Mouse (Mus musculus): ENCODE measurements at regions not wholly inside any gene's neighbourhood (a gene's known extent, or its start where the extent isn't known, plus 50 kb on each side); places are given as distances from the start of the nearest gene placed in this dataset.
A peak's percentile ranks its signal among the peaks of the same experiment; 100 is the strongest.

DNA sequence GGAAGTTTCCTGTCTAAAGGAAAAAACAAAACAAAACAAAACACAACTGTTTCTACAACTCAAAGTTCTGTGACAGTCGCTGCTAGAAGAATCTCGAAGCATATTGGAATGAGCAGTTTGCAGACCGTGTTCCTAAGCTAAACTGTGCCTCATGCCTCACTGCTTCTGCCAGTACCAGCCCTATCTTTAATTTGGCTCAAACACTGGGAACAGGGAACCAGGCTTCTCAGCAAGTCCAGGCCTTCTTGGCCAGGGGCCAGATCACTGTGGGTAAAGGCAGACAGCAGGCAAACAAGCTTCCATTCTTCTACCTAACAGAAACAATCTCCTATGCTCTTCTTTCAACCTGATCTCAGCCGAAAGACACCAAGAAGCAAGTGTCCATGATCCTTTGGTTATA, 56.5 kb downstream of the Tmsb4x start:
- DNase-seq, result peak in 1 of 2 experiments; percentile 36

DNA sequence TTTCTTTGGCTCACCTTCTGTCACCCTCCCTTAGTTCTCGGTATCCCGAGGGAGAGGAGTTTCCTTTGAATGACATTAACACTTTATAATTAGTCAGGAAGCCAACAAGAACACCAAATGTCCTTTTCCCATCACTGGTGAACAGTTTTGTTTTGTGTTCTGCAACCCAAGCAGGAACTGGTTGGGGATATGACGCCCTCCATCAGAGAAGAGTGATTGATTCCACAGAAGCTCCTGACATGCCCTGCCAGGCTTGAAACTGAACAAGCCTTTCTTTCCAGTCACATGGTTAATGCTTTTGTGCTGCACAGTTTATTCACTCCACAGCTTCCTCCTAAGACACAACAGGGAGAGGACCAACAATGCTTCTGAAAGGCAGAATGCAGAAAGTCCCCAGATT, 57.8 kb downstream of the Tmsb4x start:
- no peak for DNase-seq
- intact Hi-C loops (cut with DNase I), result no loop called here

More for the DNA sequence above, 56.5 kb downstream of the Tmsb4x start:
- intact Hi-C loops (cut with DNase I), result no loop called here

DNA sequence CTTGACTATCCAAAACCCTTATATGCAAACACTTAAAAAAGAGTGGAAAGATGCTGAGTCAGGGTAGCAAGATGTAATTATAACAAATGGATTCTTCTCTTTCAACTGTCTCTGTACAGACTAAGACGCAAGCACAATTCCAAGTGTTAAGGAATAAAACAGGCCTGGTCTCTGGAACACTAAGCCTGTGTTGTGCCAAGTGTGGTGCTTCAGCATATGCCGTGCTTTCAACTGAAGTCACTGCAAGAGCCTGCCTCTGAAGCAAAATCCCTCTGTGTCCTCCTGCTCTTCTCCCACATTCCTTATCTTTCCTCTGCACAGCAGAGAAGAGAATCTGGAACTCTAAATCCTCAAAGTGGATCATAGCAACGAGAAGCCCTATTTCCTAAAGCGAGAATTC, 59.7 kb downstream of the Tmsb4x start:
- intact Hi-C loops (cut with DNase I), result no loop called here
- no peak for DNase-seq

DNA sequence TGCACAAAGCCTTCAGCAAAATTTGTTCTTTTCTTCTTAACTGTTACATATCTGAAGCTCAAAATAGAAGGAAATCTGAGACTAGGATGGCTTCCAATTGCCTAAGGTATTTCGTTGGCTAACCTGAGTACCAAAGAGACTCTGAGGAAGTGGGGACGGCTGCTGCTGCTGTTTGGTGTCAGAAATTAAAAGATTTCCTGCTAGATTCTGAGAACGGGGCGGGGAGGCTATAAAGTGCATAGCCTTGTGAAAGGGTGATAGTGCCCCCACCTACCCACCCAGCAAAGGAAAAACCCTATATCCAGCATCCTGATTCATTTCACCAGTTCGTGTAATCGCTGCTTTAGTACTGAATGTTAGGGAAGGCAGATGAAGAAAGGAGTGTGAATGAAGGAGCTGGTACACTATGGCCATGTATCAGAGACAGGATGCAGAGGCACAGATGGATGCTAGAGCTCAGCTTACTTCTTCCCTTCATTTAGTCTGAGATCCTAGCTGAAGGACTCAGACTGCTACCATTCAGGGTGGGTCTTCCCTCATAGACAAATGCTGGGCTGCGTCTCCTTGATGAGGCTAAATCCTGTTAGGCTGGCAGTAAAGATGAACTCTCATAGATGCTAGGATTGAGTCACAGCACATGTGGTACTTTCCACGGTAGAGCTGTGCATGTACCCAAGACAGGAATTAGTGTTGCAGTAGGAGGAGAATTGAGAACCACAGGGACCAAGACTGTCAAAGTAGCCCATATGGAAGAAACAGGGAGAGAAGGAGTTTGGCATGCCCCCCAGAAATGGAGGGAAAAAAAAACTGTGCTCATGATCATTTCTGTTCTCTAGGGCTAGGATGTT, 62.4 kb downstream of the Tmsb4x start:
- intact Hi-C loops (cut with DNase I), result no loop called here
- DNase-seq, result no peak

DNA sequence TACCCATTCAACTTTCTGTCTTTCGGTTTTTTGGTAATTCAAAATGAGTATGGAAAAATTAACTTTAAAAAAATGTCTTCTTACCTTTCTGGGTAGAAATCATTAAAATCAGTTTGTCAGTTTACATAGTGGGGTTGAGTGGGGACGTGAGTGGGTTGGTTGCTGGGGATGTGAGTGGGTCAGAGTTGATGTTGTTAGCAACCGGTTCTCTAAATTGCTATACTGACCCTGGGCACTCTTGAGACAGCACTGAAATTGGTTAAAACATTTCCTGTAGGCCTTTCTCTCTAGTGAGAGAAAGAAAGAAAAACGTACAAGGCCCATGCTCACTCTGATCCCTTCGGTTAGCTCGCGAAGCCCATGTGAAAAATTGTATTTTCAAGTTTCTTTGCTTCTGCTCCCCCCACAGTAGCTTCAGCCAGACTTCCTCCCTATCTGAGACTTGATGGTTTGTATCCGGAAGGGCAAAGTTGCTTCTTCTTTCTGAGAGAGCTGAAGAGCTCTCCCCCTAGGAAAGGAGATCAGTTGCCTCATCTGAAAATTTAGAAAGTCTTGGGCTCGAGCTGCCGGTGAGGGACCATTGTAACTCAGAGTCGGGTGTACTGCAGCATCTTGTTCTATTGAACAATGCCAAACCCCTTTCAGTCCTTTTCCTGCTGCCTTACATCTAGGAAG, 63.5 kb downstream of the Tmsb4x start:
- intact Hi-C loops (cut with DNase I), result no loop called here
- DNase-seq, result no peak

DNA sequence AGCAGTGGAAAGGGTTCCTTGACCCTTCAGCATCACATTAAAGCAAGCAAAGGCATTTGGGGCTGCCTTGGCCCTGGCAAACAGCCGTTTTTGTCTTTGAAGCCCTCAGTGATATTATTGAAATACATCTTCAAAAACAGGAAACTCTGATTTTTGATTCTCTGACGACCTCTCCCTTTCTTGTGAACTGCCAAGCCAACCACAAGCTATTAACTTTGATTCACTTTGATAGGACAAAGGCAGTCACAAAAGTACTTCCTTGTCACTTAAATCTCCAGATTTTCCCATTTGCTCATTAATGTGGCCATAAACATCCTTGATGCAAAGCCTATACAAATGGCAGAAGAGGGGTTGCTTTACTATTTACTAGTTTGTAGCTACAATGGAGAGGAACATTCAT, 70.0 kb downstream of the Tmsb4x start:
- DNase-seq, result no peak
- intact Hi-C loops (cut with DNase I), result no loop called here

DNA sequence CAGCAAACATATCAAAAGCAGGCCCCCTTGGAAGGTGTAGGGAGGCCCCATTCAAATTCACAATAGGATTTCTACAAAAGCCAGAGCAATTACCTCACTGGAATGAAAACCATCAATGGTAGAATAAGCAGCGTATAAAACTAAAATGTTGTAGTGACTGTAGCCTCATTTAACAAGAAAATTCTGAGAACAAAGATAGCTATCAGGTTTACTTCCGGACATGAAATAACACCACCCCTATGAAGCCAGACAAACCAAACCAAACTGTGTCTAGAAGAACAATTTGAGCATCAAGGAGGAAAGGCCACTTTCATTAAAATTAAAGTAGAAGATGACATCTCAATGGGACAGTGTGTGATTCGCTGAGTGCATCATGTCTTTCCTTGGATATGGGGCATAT, 74.9 kb downstream of the Tmsb4x start:
- intact Hi-C loops (cut with DNase I), result no loop called here
- DNase-seq, result no peak

DNA sequence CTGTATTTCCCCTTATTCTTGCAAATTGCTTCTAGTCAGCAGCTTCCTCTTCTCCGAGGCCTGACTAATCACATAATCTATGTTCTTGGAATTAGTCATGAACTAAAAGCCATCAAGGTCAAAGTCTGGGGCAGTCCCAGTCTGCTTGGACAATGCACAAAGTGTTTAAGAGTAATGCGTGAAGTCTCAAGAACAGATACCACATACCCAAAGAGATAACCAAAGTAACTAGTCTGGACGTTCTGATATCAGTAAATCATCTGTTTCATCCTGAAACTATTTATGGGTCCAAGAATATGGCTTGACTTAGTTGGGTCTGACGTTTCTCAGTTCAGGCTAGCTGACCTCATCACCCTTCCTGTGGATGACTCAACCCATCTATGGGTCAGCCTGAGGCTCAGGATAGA, 76.1 kb downstream of the Tmsb4x start:
- DNase-seq, result no peak
- intact Hi-C loops (cut with DNase I), result no loop called here

DNA sequence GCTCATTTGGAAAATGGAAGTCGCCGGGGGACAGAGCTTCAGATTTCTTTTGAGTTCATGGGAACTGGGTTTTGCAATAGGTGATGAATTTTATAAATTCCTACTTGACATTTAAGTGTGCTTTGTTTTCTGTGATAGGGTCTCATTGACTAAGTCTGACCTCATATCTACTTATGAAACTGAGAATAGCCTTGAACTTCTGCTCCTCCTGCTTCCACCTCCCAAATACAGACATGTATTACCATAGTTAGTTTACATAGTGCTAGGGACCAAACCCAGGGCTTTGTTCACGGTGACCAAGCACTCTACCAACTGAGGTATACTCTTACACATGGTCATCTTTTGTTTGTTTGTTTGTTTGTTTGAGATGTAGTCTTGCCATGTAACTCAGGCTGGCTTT, 77.8 kb downstream of the Tmsb4x start:
- intact Hi-C loops (cut with DNase I), result no loop called here
- no peak for DNase-seq

DNA sequence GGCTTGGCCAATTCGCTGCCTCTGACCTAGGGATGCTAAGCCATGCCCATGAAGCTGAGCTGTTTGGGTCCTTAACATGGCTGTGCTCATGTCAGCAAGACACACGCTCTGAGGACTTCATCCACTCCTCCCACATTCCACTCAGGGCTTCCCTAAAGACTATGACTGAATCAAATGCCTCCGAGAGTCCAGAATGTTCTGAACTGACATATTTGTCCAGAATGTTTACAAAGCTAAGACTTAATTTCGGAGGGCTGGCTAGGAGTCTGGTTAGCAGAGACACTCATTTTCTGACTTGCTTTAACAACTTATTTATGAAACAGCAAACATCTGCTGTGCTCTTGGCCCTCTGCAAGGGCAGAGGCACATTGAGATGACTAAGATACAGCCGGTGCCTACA, 78.5 kb downstream of the Tmsb4x start:
- DNase-seq, result no peak
- intact Hi-C loops (cut with DNase I), result no loop called here

DNA sequence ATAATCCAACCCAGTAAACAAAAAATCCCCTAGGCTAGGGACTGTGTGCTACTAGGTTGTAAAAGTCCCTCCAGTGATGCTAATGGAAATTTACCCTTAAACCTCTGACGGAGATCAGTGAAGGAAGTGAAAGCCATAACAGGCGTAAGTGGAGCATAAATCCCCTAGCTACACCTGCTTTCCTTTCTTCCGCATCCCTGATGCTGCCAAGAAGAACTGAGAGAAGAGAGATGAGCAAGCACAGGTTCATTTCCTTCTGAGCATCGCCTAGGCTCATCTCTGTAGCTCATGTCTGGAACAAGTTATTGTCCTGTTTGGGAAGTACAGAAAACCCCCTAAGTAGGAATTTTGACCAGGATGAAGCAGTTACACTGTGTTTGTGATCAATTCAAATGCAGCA, 89.8 kb downstream of the Tmsb4x start:
- intact Hi-C loops (cut with DNase I), result no loop called here
- no peak for DNase-seq

DNA sequence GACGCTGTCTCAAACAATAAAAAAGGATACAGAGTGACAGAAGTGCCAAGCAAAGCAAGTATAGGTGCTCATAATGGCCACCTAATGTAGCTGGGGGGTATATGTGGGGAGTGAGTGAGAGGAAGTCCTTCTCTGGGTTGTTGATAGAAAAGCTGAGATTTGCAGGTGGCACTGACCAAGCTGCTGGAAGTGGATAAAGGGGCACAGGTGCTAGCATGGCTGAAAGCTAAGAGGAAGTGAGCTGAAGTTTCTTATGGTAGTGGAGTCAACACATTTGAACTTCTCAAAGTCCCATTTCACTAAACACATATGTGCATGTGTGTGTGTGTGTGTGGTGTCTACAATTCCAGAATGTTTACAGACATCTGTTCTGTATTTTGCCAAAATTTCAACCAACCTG, 94.0 kb downstream of the Tmsb4x start:
- intact Hi-C loops (cut with DNase I), result no loop called here
- DNase-seq, result no peak

DNA sequence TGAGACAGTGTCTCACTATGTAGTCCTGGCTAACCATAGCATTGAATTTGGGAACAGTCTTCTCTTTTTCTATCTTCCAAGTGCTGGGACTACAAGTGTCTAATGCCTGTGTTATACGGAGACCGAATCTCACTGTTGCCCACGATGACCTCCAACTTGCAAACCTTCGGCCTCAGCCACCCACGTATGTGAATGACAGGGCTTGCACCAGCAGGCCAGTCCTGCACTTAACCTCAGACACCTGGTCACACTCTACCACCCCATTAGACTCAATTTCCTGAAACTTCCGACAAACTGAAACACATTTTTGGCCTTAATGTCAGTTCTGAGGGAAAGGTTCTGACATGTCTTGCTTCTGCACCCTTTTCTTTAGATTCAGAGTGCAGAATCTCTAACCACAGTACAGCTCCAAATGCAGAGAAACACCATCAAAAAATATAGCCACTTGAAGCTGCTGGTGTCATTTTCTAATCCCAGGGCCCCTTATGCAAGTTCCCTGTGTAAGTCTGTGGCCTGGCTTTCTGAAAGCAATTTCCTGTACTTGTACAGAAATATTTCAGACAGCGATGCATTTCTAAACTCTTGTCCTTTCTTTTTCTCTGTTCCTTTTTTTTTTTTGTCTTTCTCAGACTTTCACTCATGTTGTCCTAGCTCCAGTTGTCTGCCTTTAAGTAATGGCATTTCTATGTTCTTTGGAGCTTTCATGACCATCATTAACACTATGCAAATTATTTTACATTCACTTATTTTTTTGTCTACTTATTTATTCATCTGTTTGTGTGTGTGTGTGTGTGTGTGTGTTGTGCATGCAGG, 97.8 kb downstream of the Tmsb4x start:
- no peak for DNase-seq
- intact Hi-C loops (cut with DNase I), result no loop called here

DNA sequence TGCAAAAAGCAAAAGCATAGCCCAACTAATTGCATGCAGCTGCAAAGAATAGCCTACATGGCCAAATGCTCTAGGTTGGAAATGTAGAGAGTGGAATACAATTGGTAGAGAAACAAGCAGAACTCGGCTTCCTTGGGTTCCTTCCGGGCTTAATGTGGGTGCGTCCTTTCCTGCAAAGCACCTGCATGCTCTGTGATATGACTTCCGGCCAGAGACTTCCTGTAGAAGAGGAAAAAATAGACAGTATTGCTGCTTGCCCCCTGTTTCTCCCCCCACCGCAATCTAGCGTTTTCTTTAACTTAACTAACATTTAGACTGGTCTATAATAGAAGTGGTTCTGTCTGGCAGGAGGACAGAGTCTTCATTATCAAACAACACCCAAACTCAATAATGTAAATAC, 100.8 kb downstream of the Tmsb4x start:
- intact Hi-C loops (cut with DNase I), result loop anchor here (10.0 kb wide), 1 partner anchor 96 kb away; the partner anchor contains the start of gene Tmsb4x

DNA sequence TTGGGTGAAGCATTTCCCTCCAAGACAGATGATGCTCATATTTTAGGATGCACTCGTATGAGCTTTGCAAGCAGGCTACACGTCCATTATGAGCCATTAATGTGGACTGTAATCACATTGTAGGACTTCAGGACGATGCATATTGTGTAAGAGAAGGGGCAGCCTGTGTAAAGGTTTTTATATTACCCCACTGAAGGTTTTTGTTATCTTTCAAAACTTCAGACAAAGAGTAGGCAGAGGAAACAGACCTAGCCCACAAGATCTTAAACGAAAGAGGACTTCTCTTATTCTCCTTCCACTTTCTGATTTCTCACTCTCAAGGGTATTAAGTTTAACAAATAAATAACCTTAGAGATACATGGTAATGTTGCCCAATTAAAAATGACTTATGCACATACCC, 101.6 kb downstream of the Tmsb4x start:
- intact Hi-C loops (cut with DNase I), result loop anchor here (10.0 kb wide), 1 partner anchor 97 kb away; the partner anchor contains the start of gene Tmsb4x
- no peak for DNase-seq

More for the DNA sequence above, 100.8 kb downstream of the Tmsb4x start:
- DNase-seq, result no peak

DNA sequence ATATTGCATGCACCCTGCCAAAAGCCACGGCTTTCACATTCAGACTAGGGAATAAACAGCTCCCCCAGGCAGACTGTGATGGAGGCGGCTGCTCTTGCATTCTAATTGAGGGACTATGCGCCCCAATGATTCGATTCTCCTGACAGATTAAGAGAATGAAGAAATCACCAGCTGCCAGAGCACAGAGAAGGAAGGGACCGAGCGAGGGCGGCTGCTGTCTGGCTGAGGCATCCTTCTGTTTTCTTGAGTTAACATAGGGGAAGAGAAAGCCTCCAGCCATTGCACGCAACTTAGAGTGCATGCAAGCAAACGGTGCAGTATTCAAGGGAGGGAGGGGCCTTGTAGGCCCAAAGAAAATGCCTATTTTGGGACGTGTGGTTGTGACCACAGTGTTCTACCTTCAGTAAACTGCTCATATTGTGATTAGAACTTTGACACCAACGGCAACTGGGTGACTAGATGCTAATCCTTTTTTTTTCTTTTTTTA, 103.1 kb downstream of the Tmsb4x start:
- peak in 1 of 2 experiments; percentile 13 for DNase-seq
- intact Hi-C loops (cut with DNase I), result loop anchor here (10.0 kb wide), 1 partner anchor 99 kb away; the partner anchor contains the start of gene Tmsb4x

DNA sequence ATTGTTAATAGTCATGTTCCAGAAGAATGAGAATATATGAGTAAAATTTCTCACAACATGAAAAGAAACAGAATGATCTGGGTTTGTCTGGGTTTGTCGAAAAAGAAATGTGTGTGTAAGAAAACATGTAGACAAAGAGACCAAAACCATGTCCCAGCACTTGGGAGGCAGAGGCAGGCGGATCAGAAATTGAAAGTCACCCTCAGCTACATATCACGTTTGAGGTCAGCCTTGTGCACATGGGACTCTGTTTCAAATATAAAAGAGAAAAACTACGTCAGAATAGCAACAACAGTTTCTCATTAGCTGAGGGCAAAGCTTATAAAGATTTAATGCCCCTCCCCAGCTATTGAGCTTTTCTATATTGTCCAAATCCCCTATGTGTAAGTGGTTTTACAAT, 103.8 kb downstream of the Tmsb4x start:
- intact Hi-C loops (cut with DNase I), result loop anchor here (10.0 kb wide), 1 partner anchor 99 kb away; the partner anchor contains the start of gene Tmsb4x
- no peak for DNase-seq

DNA sequence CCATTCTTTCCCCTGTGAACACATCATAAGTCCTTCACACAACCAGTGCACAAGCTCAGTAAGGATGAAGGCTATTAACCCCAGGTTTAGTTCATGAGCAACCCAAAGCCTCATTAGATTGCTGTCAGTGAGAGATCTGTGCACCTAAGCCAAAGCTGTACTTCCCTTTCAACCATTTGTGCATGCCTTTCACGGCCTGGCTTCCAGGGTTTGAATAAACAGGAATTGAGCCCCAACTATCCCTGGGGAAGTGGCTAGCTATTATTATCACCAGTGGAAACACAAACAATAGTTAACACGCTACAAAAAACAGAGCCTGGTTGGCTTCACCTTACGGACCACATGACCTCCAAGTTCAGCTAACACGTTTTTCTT, 104.9 kb downstream of the Tmsb4x start:
- intact Hi-C loops (cut with DNase I), result loop anchor here (10.0 kb wide), 1 partner anchor 101 kb away; the partner anchor contains the start of gene Tmsb4x
- DNase-seq, result peak in 1 of 2 experiments; percentile 11

DNA sequence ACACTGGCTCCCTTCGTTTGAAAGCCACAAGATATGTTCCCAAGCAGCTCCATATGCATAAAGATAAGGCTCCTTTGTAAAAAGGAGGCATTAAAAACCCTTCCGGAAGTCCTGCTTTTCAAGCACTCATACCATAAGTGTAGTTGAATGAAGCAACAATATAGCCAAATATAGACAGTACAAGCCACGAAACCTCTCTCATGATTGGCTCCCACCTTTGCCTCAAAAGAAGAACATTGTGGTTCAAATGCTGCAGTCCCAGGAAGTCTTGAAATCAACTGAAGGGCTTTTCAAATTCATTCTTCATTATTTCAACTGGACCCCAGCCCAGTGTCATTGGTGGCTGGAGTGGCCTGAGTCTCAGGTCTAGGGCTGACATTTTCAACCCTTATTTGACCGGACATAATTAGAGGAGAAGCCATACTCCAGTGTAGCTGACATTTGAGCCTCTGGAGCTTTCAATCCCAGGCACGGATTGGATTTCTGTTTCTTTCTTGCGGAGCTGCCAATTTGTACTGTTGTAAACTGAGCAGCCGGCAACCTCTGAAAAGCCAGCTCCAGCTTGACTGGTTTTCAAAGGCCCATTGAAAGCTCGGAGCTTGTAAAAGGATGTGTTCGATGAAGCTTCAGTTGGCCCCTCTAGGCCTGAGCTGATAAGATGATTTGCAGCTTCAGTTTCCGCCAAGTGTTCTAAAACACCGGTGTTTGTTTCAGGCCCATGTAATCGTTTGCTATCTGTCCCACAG, 105.4 kb downstream of the Tmsb4x start:
- intact Hi-C loops (cut with DNase I), result loop anchor here (10.0 kb wide), 1 partner anchor 101 kb away; the partner anchor contains the start of gene Tmsb4x
- peak in 1 of 2 experiments; percentile 13 for DNase-seq

DNA sequence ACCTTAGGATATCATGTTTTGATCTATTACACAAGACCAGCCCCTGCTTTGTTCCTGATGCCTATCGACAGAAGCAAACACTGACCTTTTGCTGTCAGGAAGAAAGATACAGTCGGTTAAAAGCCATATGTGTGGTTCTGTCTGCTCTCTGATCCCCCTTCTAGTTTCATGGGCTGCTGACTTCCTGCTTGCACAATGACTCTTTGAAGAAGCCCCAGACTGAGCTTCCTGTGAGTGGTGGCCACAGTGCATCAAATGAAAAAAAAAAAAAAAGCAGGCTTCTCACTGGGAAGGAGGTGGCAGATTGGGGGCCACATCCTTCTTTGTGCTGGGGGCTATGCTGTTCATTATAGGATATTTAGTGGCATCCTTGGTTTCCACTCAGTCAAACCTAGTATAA, 107.2 kb downstream of the Tmsb4x start:
- no peak for DNase-seq
- intact Hi-C loops (cut with DNase I), result loop anchor here (10.0 kb wide), 1 partner anchor 103 kb away; the partner anchor contains the start of gene Tmsb4x
